Mouse (Mus musculus) neural tube, embryonic 10.5 days (tissue): ENCODE measurements around the gene Sbk3.

Experiments used
- DNase-seq: peaks from one replicate; pipeline ENCODE4 v3.0.0-alpha.2; 2017; ENCODE audit warnings: low spot score; ENCODE audit errors: extremely low spot score

The Sbk3 gene

GRCm38 (mm10) chr7:4934160-4934914 lies 36.6 kb downstream of the Sbk3 start:
- no peak for DNase-seq

DNA sequence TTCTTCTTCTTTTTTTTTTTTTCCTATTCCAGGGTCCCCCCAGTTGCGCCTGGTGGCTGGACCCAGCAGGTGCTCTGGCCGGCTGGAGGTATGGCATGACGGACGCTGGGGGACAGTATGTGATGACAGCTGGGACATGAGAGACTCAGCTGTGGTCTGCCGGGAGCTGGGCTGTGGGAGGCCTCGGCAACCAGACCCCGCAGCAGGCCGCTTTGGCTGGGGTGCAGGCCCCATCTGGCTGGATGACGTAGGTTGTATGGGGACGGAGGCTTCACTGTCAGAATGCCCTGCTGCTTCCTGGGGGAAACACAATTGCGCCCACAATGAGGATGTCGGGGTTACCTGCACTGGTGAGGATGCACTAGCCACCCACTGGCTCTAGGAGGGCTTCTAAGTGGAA lies 37.9 kb downstream of the Sbk3 start:
- DNase-seq, result no peak

GRCm38 (mm10) chr7:4928323-4928722 lies 42.6 kb downstream of the Sbk3 start:
- DNase-seq, result no peak

GRCm38 (mm10) chr7:4927711-4928110 lies 43.3 kb downstream of the Sbk3 start:
- no peak for DNase-seq

DNA sequence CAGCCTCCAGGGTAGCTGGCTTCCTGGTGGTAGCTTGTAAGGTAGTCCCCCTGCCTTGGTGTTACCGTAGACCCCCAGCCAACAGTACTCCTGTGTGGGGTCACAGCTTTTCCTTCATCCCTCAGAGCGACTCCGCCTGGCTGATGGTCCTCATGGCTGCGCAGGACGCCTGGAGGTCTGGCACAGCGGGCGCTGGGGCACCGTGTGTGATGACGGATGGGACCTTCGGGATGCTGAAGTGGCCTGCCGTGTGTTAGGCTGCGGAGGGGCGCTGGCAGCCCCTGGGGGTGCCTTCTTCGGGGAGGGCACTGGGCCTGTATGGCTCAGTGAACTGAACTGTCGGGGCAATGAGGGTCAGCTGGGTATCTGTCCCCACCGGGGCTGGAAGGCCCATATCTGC lies 44.1 kb downstream of the Sbk3 start:
- no peak for DNase-seq

GRCm38 (mm10) chr7:4925441-4926381 lies 45.3 kb downstream of the Sbk3 start, which contains the start of gene Ssc5d:
Gene Ssc5d (plus strand): TSS chr7:4925785.
- peak; percentile 62 for DNase-seq

GRCm38 (mm10) chr7:4924891-4925301 lies 46.1 kb downstream of the Sbk3 start:
- DNase-seq, result peak; percentile 50

GRCm38 (mm10) chr7:4924483-4924882 lies 46.5 kb downstream of the Sbk3 start:
- peak; percentile 44 for DNase-seq

DNA sequence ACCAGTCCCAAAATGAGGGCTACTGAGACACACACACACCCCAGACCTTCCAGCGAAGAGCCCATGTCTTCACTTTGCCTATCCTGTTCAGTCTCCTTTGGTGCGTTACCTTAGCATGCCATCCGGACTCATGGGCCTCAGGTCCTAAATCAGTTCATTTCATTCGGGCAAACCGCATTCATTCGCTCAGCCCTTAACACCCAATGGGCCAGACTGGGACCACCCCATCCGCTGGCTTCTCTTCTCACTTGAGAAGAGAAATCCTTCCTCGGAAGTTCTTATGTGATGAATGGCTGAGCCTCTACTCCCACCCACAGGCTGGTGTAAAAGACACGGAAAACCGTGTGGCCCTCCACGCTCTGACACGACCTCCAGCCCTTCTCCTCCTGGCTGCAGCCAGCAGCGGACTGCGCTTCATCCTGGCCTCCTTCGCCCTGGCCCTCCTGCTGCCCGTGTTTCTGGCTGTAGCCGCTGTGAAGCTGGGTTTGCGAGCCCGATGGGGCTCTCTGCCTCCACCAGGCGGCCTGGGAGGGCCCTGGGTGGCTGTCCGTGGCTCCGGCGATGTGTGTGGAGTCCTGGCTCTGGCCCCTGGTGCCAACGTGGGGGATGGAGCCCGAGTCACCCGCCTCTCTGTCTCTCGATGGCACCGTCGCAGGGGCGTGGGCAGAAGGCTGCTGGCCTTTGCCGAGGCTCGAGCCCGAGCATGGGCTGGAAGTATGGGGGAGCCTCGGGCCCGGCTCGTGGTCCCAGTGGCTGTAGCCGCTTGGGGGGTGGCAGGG lies 47.2 kb downstream of the Sbk3 start:
- DNase-seq, result peak; percentile 62

DNA sequence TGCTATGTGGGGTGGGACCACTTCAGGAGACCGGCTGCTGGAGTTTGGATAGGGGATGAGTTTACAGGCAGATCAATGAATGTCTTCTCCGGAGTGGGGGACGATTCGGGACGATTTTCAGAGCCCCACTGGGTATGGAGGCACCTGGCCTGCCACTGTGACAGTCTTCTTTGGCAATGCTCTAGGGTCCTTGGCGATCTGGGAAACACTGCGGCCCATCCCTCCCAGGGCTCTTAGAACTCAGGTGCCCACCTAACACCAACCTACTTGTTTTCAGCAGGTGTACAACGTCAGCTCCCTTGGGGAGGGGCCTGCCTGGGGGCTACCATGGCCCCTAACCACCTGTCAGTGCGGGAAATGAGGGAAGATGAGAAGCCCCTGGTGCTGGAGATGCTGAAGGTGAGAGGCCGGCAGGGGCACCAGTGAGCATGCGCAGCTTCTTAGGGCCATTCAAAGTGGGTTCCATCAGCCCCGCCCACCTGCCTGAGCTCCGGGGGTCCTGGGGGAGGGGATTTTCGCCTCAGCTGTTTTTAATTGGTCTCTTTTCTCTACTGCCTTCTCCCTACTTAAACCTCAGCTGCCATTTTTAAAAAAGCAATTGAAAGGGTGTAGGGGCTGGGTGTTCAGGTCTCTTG lies 47.9 kb downstream of the Sbk3 start:
- DNase-seq, result peak; percentile 81

DNA sequence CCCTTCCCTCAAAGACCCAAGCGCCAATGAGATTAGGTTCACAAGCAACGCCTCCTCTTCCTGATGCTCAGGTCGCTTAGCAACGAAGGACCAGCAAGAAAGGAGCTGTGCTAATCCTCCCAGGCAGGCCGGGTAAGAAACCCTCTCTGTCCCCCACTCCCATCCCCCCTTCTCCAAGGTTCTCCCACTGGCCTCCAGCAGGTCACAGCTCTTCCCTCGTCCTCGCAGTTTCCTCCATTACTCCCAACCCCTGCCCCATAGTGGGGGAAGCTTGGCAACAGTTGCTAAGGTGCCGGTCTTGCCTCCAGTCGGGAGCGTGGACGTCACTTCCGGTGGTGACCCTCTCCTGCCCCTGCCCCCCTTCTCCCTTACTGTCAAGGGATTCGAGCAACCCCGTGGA lies 48.5 kb downstream of the Sbk3 start:
- peak; percentile 94 for DNase-seq

DNA sequence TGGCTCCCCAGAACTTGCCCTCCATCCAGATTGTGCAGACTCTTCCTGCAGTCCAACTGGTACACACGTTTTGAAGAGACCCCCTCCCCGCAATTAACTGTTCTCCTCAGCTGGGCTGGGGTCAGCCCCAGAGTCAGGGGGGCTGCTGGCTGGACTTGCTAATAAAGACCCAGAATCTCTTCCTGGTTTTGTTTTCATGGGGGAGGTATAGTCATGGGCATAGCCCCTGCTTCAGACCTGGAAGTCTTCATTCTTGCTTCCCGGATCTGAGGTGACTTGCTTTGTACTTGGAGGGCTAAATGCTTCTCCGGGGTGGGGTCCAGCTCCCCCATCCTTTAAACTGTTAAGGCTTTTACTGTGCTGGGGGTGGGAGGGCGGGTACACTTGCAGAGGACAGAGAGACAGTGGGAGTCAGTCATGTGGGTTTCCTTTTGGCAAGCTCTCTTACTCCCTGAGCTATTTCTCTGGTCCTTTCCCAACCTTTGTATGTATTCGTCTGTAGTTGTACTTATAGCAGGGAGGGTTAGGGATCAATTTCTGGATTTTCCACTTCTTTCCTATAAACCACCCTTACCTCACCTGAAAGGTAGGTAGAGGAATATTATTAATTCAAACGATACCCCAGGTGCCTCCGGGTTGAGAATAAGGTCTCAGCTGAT lies 49.0 kb downstream of the Sbk3 start, which contains the start of gene Nat14:
TSS of gene Nat14 (plus strand) at position 205 of the 659 bp plus-strand sequence.
- no peak for DNase-seq

- no peak for DNase-seq
These were observed 49.8 kb downstream of the Sbk3 start for GRCm38 (mm10) chr7:4920976-4921823.

GRCm38 (mm10) chr7:4920496-4920895 lies 50.5 kb downstream of the Sbk3 start:
- DNase-seq, result no peak

GRCm38 (mm10) chr7:4919971-4920370 lies 51.0 kb downstream of the Sbk3 start:
- no peak for DNase-seq

GRCm38 (mm10) chr7:4919096-4919495 lies 51.9 kb downstream of the Sbk3 start:
- DNase-seq, result no peak

DNA sequence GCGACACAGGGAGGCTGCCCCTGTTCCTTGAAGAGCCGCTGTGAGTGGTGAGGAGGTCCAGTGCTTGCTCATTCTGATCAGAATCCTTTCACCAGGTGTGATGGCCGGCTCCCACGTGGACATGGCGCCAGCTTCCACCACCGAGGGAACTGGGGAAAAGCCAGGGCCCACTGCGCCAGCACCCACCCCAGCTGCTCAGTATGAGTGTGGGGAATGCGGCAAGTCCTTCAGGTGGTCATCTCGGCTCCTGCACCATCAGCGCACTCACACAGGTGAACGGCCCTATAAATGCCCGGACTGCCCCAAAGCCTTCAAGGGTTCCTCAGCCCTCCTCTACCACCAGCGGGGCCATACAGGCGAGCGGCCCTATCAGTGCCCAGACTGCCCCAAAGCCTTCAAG lies 52.3 kb downstream of the Sbk3 start:
- DNase-seq, result no peak

DNA sequence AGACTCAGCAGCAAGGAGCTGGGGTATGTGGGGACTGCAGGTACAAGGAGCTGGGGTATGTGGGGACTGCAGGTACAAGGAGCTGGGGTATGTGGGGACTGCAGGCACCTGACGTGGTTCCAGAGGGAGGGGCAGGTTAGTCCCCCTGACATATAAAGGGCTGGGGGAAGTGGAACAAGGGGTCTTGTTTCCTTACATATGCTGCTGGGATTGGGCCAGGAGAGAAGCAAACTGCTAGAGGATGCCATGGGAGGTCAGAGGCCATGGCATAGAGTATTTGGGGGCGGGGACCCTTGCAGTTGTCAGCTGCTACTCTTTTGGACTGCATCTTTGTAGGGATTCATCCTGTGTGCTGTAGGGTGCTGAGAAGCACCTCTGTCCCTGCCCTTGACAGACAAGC lies 53.5 kb downstream of the Sbk3 start:
- no peak for DNase-seq

DNA sequence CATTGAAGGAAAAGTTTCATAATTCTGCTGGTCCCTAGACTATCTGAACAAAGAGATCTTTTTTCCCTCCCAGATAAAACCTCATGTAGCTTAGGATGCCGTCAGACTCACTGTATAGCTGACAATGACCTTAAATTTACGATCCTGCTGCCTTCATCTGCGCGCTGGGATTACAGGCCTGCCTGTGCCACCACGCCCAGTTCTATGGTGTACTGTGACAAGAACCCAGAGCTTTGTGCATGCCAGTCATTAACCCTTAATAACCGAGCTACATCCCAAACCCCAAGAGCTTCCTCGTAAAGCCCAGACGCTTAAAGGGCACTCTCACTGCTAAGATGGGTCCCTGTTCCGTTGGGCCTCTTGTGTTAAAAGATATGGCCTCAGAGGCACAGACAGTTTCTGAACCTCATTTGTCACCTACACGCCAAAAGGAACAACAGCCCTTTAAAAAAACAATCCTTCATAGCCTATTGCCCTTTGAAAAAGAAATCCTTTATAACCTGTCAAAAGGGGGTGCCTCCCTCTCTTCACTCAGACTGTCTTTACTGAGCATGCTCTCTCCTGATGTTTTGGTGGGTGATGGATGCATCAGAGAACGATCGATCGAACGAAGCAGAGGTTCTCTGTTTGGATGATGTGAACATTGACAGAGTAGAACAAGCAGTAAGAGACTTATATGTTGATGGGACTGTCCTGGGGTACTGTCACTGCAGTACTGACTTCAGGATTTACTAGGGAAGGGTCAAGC lies 55.1 kb downstream of the Sbk3 start:
- DNase-seq, result peak; percentile 37
